Comparison of ENCODE assay signal across 10 mouse cellular contexts in the genomic region with DNA sequence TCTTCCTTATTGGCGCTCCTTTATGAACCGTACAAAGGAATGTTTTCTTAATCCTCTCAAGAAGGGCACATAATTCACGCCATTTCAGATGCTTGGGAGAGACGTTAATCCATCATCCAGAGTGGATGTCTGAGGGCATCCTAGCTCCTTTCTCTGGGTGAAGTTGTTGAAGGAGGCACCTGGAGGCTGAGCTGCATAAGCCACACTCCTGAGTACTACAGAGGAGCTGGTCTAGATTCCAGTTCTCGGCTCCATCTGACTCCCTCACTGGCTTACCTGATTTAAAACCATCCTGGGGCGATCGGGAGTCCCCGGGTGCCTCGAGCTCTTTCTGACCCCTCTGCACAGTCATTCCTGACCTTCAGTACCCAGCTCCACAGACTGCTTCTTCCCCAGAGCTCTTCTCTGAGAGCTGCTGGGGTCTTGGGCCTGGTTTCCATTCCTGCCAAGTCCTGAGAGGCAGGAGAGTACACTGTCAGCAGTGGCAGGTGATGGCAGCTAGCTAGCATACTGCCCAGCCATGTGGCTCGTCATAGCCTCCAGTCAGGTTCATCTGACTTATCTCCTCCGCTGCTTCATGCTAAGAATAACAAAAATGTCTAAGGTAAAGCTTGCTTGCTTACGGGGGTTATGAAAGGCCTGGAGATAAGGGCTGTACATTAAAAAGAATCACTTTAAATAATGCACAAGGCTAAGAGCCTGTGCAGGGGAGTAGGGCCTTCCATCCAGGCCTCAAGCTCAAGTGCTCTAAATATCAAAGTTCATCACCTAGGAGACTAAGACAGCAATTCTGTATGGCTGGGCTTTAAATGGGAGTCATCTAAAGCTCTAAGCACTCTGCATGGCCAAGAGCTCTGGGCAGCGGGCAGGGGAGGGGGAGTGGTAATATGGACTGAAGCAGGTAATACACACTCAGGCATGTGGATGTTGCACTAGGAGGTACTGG. TPM values are rescaled to one million over a fixed set of nuclear protein-coding genes. Genes with fewer than 3 reads are reported as not detected.
A peak's percentile ranks its signal among the peaks of the same experiment; 100 is the strongest.
DNase-seq lines count a peak whose midpoint lies in the region; ATAC-seq lines count a peak whose summit lies in the region.
"Had no signal": no experiment of that assay in that cellular context is flagged by ENCODE, and none has a peak within 500 bp of the region (broad histone marks: within the 10 kb centered on the region; RNA-seq: fewer than 3 reads in every experiment).

No protein-coding gene starts in this region.

- H3K27me3 ChIP-seq in intestine, embryonic 16.5 days (replicated peaks; ENCODE audit: control insufficient read depth, insufficient read depth, low read length), result no peaks in the 10 kb centered on the region
- no peaks in the 10 kb centered on the region for H3K27me3 ChIP-seq in liver, embryonic 11.5 days (replicated peaks; ENCODE audit: control insufficient read depth, insufficient read depth, low read length)
- H3K27me3 ChIP-seq: neural tube, embryonic 12.5 days had no signal

- H3K4me3 ChIP-seq in intestine, embryonic 16.5 days (ENCODE audit: low read length), result no peak overlapping the region
- no peak overlapping the region for H3K4me3 ChIP-seq in liver, embryonic 11.5 days (ENCODE audit: low read depth, low read length)
- H3K4me3 ChIP-seq: neural tube, embryonic 12.5 days had no signal

- no peak overlapping the region for H3K4me2 ChIP-seq in intestine, embryonic 16.5 days (ENCODE audit: low read depth, low read length)
- H3K4me2 ChIP-seq in liver, embryonic 11.5 days, result no peak overlapping the region
- H3K4me2 ChIP-seq: neural tube, embryonic 12.5 days had no signal

- H3K9ac ChIP-seq in intestine, embryonic 16.5 days (ENCODE audit: low read depth, low read length), result 0 out of 2 replicates have a peak overlapping the region, but pooled peaks have one; percentile 26
- H3K9ac ChIP-seq in liver, embryonic 11.5 days (ENCODE audit: low read depth, low read length), result no peak overlapping the region
- H3K9ac ChIP-seq: neural tube, embryonic 12.5 days had no signal

- intact Hi-C loops in heart, postnatal 25 days (cut with DNase I), result no loop called here

- 55% methylated on average over 13 of the region's 13 CpGs for WGBS in intestine, embryonic 16.5 days
- 67% methylated on average over 13 of the region's 13 CpGs for WGBS in liver, embryonic 11.5 days

- peaks cover 5% of the 10 kb centered on the region; the same call in 1 of the 2 replicates for H3K4me1 ChIP-seq in intestine, embryonic 16.5 days (ENCODE audit: control insufficient read depth, insufficient read depth, low read length)
- H3K4me1 ChIP-seq in liver, embryonic 11.5 days (replicated peaks; ENCODE audit: control insufficient read depth, insufficient read depth, low read length), result no peaks in the 10 kb centered on the region
- H3K4me1 ChIP-seq: neural tube, embryonic 12.5 days had no signal

- H3K9me3 ChIP-seq in intestine, embryonic 16.5 days (ENCODE audit: control insufficient read depth, low read length), result no peaks in the 10 kb centered on the region
- no peaks in the 10 kb centered on the region for H3K9me3 ChIP-seq in liver, embryonic 11.5 days (ENCODE audit: control insufficient read depth, low read length)
- H3K9me3 ChIP-seq: neural tube, embryonic 12.5 days had no signal

- peak overlapping the region; percentile 59 for H3K27ac ChIP-seq in intestine, embryonic 16.5 days (ENCODE audit: low read length)
- H3K27ac ChIP-seq in liver, embryonic 11.5 days (ENCODE audit: low read depth, low read length), result no peak overlapping the region
- H3K27ac ChIP-seq: neural tube, embryonic 12.5 days had no signal

- peak; percentile 93 for ATAC-seq in intestine, embryonic 16.5 days
- no peak for ATAC-seq in erythroid progenitor cell, adult 5-6 weeks (replicated peaks; ENCODE audit: low FRiP score, poor library complexity, severe bottlenecking)
- no peak for ATAC-seq in liver, embryonic 11.5 days (replicated peaks; ENCODE audit: low FRiP score)

- peak; percentile 91 for DNase-seq in heart, adult 11 months
- DNase-seq in heart, postnatal 25 days (ENCODE audit: low spot score), result no peak
- DNase-seq in retina, postnatal 1 day, result peak; percentile 51
- no peak for DNase-seq in retina, embryonic 14.5 days (ENCODE audit: low spot score)
- no peak for DNase-seq in liver, embryonic 11.5 days (ENCODE audit: low spot score)
- no peak for DNase-seq in urinary bladder, postnatal 25 days (ENCODE audit: low spot score)

- no peaks in the 10 kb centered on the region for H3K36me3 ChIP-seq in intestine, embryonic 16.5 days (ENCODE audit: control insufficient read depth, insufficient read depth, low read length)
- no peaks in the 10 kb centered on the region for H3K36me3 ChIP-seq in liver, embryonic 11.5 days (ENCODE audit: control insufficient read depth, insufficient read depth, low read length)
- H3K36me3 ChIP-seq: neural tube, embryonic 12.5 days had no signal

RNA-seq across cellular contexts. Expression of a gene that starts 57.7 kb away (rescaled TPM):
- under 1 TPM; 0.36 to 0.65 TPM for total RNA-seq in heart, postnatal 25 days (2021)
- polyA plus RNA-seq in intestine, embryonic 16.5 days (2015; fragmentation: Nextera tagmentation; extraction: Ambion mirVana), result 2.8 and 3.1 TPM in 2 replicates
- total RNA-seq in erythroid progenitor cell, adult 5-6 weeks (2015; ENCODE audit: low replicate concordance), result not detected in 2 replicates
- not detected in 2 replicates for total RNA-seq in erythroid progenitor cell, adult 5-6 weeks (2017; ENCODE audit: low replicate concordance)
- 0.43 and 0.52 TPM in 2 replicates for polyA plus RNA-seq in liver, embryonic 11.5 days (2014; fragmentation: Nextera tagmentation; extraction: Ambion mirVana)
- total RNA-seq: megakaryocyte progenitor cell, adult 5-6 weeks had no signal

Comparison
In these comparisons a context has a peak if more than half of its experiments do, and no peak if none do; other contexts are left out.
1. DNase-seq: peak in heart, adult 11 months (single experiment) and retina, postnatal 1 day (single experiment); none in heart, postnatal 25 days (single experiment), retina, embryonic 14.5 days (single experiment), liver, embryonic 11.5 days (single experiment) and urinary bladder, postnatal 25 days (single experiment).